Mouse (Mus musculus): ENCODE data around the gene Bcl2.

The Bcl2 gene
- long read RNA-seq, experiment 1, full-length matches to known transcripts = 6 of 7 reads
- long read RNA-seq, experiment 1, partial matches to known transcripts = 0 of 7 reads
- long read RNA-seq, experiment 1, other reads (novel, unspliced or antisense) = 1 of 7 reads
- long read RNA-seq, experiment 2, full-length matches to known transcripts = 3 of 5 reads
- long read RNA-seq, experiment 2, partial matches to known transcripts = 0 of 5 reads
- long read RNA-seq, experiment 2, other reads (novel, unspliced or antisense) = 2 of 5 reads

DNA sequence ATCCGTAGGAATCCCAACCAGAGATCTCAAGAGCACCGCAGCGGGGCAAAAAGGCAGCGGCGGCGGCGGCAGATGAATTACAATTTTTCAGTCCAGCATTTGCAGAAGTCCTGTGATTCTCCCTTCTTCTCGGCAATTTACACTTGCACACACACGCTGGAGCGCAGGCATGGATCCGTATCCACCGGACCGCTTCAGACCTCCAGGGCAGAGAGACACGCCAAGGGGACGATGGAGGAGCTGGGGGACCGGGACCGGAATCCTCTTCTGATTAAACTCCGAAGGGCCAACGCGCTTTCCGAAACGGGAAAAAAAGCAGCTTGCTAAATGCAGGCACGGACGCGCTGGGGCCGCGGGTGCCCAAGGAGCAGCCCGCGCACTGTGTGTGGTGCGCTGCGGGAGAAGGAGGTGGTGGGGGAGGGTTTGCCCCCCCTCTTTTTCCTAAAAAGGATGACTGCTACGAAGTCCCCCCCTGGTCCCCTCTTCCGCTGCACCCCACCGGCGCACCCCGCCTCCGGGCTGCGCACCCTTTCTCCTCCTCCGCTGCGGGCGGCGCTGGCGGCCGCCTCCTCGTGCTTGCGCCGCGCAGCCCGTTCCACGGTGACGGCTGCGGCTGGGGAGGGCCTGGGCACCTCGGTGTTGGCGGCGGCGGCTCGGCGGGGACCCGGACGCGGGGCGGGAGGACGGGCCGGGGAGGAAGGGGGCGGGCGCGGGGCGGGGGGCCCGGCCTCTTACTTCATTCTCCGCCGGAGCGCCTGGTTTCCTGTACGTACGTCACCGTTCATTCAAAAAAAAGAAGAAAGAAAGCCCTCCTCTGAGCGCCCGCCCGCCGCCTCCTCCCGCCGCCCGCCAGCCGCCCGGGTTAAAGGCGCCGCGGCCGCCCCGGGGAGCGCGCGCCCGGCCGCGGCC lies at the start of gene Bcl2:
Gene Bcl2, minus strand, starts transcription at position 654 of the 909 bp plus-strand sequence.
- intact Hi-C loops (cut with DNase I) = loop anchor here (5.0 kb wide), 1 partner anchor 87 kb away; no protein-coding TSS in a partner anchor

DNA sequence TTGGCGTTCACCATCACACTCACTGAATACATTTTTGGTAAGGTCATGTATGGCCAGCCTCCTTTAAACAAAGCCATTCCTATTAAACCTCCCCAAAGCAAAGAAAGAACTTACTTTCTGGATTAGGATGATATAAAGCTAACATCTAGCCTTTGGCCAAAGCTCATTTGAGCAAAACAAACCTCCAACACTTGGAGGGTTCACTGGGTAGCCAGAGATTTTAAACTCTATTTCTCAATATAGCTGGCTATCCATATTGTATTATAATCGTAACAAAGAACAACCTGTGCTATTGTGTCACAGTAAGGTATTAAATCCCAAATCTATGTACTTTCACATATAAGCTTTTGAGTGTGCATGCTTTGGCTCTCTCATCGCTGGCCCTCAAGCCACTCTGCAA lies 46.7 kb upstream of the Bcl2 start:
- intact Hi-C loops (cut with DNase I) = loop anchor here (5.0 kb wide), 1 partner anchor 37 kb away; the partner anchor contains the start of gene Vps4b

DNA sequence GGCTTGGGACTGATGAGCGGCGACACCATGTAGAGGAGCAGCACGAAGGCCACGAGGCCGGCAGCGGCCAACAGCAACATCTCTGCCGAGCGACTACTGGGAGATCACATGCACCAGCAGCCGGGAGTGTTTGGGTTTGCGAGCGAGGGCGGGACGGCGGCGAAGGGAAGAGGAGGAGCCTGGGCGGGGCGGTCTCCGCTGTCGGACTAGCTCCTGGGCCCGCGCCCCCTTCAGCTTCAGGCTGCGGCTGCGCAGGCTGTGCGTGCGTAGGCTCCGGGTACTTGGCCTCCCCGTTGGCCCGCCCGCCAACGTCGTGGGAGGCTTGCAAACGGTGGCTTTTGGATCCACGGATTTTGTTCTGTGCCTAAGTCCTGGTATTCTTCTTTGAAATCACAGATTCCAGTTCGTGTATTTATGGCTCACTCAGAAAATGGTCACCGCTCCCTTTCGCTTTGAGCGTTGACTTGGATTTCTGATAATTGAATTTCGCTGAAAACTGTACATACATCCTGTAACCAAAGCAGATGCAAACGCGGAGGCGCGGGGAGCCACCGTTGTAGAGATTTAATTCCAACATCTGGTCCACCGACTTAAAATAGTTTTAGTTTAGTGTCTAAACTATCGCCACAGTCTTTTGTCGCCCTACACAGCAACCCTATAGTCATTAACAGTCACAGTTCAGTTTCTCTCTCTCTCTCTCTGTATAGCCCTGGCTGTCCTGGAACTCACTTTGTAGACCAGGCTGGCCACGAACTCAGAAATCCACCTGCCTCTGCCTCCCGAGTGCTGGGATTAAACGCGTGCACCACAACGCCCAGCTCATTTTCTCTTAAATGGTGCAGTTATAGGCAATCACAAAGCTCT lies 45.7 kb upstream of the Bcl2 start, which contains the start of gene Kdsr:
Gene Kdsr, minus strand, starts transcription at position 156 of the 864 bp plus-strand sequence.
- intact Hi-C loops (cut with DNase I) = loop anchor here (5.0 kb wide), 1 partner anchor 37 kb away; the partner anchor contains the start of gene Vps4b

DNA sequence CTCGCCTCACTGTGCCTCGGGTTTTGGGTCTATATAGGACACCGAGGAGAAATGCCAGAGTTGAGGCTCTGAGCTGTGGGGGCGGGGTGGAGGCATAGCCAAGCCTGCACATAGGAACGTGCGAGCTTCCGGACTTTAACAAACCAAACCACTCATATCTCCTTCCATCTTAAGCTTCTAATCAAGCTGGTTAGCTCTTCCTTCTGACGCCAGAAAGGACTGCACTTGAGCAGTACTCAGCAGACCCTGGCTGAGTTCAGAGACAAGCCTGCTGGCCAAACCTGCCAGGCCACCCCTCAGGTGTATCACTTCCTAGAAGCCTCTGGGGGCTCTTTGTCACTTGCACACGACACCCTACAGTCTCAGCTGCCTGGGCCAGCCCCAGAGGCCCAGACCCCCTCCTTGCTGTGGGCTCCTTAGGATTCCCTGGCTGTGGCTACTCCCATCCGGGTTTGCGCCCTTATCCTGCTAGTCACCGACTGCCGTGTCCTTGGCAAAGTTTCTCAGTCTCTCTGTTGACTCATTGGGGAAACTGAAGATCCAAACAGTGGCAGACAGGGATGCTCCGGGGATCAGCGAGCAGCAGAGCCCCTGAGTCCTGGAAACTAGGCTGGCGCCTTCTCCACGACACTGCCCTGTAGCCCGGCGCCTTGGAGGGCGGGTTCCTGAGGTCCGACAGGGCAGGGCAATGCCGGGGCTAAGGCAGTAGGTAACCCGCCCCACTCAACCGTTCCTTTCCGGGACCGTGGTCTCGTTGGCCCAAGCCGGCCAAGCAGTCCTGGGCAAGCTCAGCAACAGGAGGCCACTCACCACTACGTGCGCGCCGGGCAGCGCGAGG lies 44.9 kb upstream of the Bcl2 start:
- intact Hi-C loops (cut with DNase I) = no loop called here

DNA sequence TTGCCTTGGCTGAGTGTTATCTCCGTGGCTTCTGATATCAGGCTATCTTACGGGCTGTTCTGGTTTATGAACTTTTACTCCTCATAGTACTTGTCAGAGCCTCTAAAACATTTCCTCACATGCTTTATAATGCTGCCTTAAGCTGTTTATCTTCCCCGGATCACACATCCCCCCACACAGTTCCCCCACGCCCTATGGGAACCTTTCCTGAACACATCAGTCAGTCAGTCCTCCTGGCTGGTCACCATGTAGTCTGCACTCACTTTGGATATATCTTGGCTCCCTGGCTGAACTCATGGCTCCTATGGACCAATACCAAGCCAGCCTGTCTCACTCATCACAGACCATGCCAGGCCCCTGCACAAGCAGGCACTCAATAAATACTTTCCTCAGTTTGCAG lies 42.6 kb upstream of the Bcl2 start:
- intact Hi-C loops (cut with DNase I) = no loop called here

DNA sequence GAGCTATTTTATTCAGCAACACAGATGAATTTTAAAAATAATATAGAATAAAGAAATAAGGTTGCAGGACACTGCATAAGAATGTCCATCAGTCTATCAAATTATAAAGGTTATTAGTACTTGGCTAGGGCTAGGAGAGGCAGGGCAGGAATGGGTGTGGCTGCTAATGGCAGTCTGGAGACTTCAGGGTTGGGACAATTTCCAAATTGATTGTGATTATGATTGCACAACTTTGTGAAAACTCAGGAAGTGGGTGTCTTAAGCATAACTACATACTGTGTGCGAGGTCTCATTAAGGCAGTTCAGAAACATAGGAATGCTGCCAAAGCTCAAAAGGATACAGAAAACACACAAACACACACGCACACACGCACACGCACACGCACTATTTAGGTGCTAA lies 37.9 kb upstream of the Bcl2 start:
- intact Hi-C loops (cut with DNase I) = no loop called here

DNA sequence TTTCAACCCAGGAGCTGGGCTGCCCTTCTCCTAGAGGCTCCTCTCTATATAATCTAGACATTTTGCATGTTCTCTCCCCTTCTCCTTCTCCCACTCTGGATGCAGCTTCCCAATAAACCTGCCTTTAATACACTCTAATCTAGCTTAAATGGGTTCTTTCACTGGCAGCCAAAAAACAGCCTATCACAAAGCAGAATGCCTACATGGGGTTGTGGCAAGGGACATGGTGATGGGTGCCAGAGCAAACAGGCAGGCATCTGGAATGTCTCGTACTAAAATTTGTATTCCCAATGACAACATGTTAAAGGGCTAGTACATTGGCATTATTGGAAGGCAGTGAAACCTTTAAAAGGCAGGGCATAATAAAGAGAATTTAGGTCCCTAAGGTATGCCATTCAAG lies 36.6 kb upstream of the Bcl2 start:
- intact Hi-C loops (cut with DNase I) = no loop called here

DNA sequence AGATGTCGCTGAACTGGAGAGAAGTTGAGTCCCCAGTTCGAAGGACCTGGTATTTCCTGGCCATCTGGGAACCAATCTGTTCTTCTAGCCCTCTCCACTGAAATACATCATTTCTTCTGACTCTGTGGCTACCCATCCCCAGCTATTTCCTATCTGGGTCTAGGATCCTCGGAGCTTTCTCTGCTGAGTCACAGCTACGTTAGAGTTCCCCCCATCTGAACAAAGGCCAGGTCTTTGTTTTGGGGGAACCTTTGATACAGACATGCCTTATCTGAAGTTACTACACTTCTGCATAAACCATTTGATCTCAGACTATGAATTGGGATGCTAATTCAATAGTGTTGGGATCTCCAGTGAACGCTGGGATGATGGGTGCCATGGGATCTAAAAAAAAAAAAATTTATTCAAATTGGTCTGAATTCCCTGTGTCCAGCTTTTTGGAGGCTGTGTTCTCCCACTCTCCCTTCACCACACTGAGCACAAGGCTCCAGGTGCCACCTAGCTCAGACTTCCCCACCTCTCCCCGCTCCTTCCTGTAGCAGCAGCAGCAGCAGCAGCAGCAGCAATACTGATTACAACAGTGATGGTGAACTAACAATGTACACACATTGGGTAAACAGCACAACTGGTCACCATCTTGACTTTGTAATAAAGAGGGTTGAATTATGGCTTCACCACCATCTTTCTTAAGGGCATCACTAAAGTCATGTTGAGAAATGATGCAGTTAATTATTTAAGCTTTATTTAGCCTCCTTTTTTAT lies 34.7 kb upstream of the Bcl2 start:
- intact Hi-C loops (cut with DNase I) = no loop called here

DNA sequence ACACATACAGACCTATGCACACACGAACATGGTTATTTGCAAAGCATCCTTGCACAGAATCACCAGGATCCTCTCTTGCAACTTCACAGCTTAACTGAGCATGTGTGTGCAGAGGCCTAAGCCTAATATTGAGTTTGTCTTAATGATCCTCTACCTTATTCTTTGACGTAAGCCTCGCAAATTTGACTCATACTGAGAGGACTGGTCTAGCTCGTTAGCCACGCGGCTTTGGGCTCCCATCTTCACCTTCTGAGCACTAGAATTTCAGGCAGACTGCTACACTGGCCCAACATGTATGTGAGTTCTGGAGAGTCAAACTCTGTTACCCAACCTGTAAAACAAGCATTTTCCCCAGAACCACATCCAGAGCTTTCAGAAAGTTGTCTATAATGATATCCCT lies 28.9 kb upstream of the Bcl2 start:
- intact Hi-C loops (cut with DNase I) = no loop called here

DNA sequence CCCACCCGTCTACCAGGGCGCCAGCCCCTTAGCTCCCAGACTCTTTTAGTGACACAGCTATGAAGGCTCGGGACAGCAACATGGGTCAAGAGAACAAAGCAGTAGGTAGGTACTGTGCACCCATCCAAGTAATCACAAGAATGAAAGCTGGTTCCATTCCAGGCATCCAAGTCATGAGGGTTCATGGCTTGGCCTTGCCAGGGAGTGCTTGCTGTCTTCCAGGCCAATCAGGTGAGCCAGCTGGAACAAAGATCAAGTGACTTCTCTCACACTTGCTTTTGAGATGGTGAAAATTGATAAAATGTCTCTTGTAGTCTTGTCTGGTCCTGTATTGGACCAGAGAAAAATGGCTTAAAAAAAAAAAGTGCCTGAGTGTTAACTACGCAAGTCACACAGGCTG lies 26.7 kb upstream of the Bcl2 start:
- intact Hi-C loops (cut with DNase I) = no loop called here

DNA sequence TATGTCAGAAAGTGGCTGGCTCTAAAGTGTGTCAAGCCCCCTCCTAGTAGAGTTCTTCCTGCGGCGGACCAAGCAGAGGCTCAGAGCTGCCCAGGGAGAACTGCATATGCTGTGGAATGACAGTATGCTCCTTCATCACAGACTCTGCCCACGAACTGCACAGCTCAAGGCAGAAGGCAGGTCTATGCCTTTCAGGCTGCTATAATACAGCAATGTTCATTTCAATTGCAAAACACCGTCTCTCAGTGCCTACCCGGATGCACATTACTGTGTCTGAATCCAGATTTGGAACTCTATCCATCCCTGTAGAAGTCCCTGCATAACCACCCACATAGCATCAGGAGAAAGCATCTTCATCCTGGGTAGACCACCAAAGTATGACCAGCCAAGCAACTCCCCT lies 25.7 kb upstream of the Bcl2 start:
- intact Hi-C loops (cut with DNase I) = loop anchor here (5.0 kb wide), 1 partner anchor 313 kb away; no protein-coding TSS in a partner anchor

DNA sequence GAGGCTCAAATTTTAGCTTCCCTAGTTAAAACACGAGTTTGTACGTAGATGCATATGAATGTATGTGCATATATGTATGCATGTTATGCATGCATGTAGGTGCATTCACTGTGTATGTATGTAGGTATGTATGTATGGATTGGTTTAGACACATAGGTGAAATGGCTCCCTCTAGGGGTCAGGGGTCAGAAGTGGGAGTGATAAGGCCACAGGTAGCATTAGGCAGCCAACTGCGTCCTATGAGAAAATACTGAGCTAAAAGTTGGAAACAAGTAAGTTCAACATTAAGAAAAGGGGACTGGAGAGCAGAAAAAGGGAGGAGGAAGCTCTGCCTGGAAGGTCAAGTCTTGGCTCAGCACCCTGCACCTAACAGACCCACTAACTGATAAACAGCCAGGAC lies 24.0 kb upstream of the Bcl2 start:
- intact Hi-C loops (cut with DNase I) = loop anchor here (5.0 kb wide), 1 partner anchor 311 kb away; no protein-coding TSS in a partner anchor

DNA sequence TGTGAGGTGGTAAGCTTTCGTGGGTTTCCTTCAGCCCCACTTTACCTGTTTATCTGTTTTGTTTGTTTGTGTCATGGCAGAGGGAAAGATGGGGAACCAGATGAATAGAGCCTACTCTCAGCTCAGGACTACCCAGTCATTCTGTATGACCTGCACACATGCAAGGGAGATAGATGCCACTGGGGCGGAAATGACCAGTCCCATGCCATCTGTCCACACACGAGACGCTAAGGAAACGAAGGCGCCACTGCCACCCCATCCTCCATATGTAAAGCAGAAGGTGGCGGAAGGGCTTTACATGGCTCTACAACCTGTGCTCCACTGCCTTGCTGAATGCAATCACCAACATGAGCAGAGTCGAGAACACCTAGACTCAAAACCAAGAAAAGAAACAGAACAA lies 22.1 kb upstream of the Bcl2 start:
- intact Hi-C loops (cut with DNase I) = loop anchor here (5.0 kb wide), 1 partner anchor 309 kb away; no protein-coding TSS in a partner anchor

DNA sequence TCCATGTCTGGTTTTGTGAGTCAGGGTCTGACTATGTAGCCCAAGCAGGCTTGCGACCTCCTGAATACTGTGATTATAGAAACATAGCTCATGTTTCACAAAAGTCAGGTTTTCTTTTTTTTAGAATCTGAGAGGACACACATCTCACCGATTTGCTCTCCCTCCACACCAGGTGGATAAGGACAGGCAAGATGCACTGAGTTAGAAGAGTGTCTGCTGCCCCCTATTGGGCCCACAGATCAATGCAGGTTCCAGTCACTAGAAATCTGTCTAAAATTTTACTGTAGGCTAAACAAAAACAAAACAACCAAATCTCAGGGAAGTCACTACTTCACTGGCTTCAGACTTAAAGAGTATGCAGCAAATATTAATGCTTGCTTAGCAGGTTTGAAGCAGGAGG lies 21.5 kb upstream of the Bcl2 start:
- intact Hi-C loops (cut with DNase I) = loop anchor here (5.0 kb wide), 1 partner anchor 308 kb away; no protein-coding TSS in a partner anchor

DNA sequence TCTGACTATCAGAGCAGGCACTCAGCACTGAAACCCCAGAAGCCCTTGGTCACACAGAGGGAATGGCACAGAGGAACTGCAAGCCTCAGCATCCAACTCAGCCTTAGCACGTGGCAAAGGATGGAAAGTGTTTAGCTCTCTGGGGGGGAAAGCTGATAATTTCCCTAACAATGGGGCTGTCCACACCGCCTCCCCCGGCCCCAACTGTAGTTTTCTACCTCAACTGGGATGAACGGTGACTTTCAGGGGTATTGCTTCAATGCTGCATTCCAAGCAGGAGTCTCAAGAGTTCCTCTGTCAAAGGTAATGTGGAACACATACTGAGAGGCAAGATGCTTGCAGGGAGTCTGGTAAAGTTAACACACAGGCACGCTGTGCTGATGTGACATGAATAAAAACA lies 8.0 kb upstream of the Bcl2 start:
- intact Hi-C loops (cut with DNase I) = no loop called here

DNA sequence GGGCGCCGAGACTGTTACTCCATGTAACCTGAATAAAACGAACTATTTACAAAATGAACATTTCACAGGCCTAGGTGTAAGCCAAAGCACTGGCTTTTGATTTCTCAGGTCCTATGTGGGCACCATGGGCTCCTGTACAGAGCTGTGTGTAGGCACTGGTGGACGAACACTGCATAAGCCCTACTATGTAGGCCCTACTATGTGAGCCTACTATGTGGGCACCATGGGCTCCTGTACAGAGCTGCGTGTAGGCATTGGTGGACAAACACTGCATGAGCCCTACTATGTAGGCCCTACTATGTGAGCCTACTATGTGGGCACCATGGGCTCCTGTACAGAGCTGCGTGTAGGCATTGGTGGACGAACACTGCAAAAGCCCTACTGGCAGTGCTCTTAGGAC lies 3.7 kb upstream of the Bcl2 start:
- intact Hi-C loops (cut with DNase I) = loop anchor here (1.0 to 5.0 kb wide), 4 partner anchors 100 to 291 kb away; no protein-coding TSS in a partner anchor

DNA sequence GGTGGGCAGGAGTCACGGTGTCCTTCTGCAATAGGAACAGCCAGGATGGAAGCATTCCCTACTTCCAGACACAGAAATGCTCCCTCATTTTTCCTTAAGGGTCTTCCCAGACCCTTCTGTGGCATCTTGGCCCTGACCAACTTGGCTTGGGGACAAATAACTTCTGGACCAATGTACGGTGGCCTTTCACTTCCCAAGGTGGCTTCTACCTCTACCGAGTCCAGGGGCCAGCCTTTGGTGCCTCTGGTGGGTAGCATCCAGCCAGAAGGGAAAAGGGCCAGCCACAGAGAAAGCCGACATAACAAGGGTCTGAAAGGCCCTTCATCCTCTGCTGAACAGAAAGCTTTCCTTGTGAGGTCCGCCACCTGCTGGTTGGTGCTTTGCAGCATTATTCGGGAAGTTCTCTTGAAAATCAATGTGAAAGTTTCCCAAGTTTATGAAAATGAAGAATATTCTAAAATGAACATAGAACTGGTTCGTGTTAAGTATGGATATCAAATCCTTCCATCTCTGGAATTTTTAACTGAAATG lies 3.1 kb upstream of the Bcl2 start:
- intact Hi-C loops (cut with DNase I) = loop anchor here (1.0 to 5.0 kb wide), 3 partner anchors 100 to 202 kb away; no protein-coding TSS in a partner anchor

DNA sequence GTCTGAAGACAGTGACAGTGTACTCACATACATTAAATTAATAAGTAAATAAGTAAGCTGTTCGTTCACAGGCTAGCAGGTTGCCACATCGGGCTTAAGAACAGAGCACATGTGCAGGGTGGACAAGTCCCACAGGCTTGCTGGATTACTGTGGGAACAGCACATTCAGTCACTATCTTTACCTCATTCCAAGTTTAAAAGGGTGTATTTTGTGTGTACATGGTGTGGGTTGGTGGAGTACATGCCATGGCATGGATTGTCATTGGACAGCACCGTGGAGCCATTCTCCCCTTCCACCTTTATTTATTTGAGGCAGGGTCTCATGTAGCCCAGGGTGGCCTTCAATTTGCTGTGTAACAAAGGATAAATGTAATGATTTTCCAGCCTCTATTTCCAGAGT lies 2.1 kb upstream of the Bcl2 start:
- intact Hi-C loops (cut with DNase I) = loop anchor here (2.0 to 5.0 kb wide), 2 partner anchors 101 to 201 kb away; no protein-coding TSS in a partner anchor

Data from adrenal gland (tissue).